Mouse (Mus musculus) liver, embryonic 14.5 days (tissue): ENCODE results near the gene Radil.

ENCODE experiments used
- CTCF ChIP-seq: IDR thresholded peaks from 2 replicates; pipeline ENCODE4 v1.5.1; 2016; ENCODE audit warnings: antibody characterized with exemption, low read depth, control low read depth
- EP300 ChIP-seq: IDR thresholded peaks from 2 replicates; pipeline ENCODE4 v1.6.1; 2016; ENCODE audit warnings: antibody characterized with exemption, low read depth

- TF ChIP-seq CTCF = peak; percentile 93
- TF ChIP-seq EP300 = no peak
Measured at GRCm38 (mm10) chr5:142557397-142558067, 6.6 kb upstream of the Radil start.
